Mouse (Mus musculus) bone marrow, adult 2 months (tissue): ENCODE data around the gene Cox15.

ENCODE experiments used
- CTCF ChIP-seq: fragments of 200-500 bp; IDR thresholded peaks from 2 replicates; pipeline ENCODE4 v1.5.1; 2011; ENCODE audit warnings: low read length, control low read depth; ENCODE audit not compliant: control insufficient read depth, insufficient read depth
- POLR2A ChIP-seq: fragments of 200-500 bp; IDR thresholded peaks from 2 replicates; pipeline ENCODE4 v1.6.1; 2011; ENCODE audit warnings: low read depth, mild to moderate bottlenecking, control low read depth, low read length, borderline replicate concordance; ENCODE audit not compliant: control insufficient read depth

DNA sequence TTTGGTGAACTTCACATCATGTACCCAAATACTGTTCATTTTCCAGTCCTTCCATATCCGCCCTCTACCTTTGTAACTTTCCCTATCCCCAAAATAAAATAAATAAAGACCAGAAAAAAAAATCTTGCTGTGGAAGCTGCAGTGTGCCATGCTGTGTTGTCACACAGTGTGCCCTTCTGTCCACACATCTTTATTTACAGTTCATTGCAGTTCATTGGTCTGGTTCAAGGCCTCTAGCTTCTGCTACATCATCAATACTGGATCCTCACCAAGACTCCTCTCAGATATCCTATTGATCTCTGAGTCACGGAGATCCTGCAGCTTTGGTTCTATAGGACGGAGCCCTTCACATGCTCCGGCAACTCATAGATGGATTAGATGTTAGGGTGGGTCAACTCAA is 39.7 kb upstream of the Cox15 start:
- no peak for TF ChIP-seq POLR2A
- TF ChIP-seq CTCF, result no peak
